Mouse (Mus musculus) hindbrain, postnatal 0 days (tissue): ENCODE measurements around the gene Mcu. TPM values are rescaled to one million over a fixed set of nuclear protein-coding genes. Genes with fewer than 3 reads are reported as not detected.

ENCODE experiments used
- ATAC-seq: fragments of 200-750 bp; cut with Nextera tagmentation; 2 replicates; pipeline ENCODE4 v1.8.0; 2017; ENCODE audit warnings: mild to moderate bottlenecking, moderate TSS enrichment, moderate library complexity
- DNase-seq: peaks from one replicate; pipeline ENCODE4 v3.0.0-alpha.2; 2015; ENCODE audit warnings: low spot score
- H3K27ac ChIP-seq: fragments of 300-500 bp; sonication (generic); 2 replicates; pipeline ENCODE4 v1.5.1; 2014; ENCODE audit warnings: mild to moderate bottlenecking
- H3K27me3 ChIP-seq: fragments of 300-500 bp; sonication (generic); 2 replicates; pipeline ENCODE4 v1.6.1; 2014; ENCODE audit warnings: low read length, mixed read lengths; ENCODE audit not compliant: insufficient read depth
- H3K36me3 ChIP-seq: fragments of 300-500 bp; sonication (generic); 2 replicates; pipeline ENCODE4 v1.6.1; 2014; ENCODE audit warnings: low read length, mixed read lengths; ENCODE audit not compliant: insufficient read depth
- H3K4me1 ChIP-seq: fragments of 300-500 bp; sonication (generic); 2 replicates; pipeline ENCODE4 v1.6.1; 2014; ENCODE audit warnings: antibody characterized with exemption, low read length, mixed read lengths; ENCODE audit not compliant: insufficient read depth
- H3K4me2 ChIP-seq: fragments of 300-500 bp; sonication (generic); 2 replicates; pipeline ENCODE4 v1.6.1; 2014; ENCODE audit warnings: low read depth, mild to moderate bottlenecking, low read length, moderate library complexity, mixed read lengths
- H3K4me3 ChIP-seq: fragments of 300-500 bp; sonication (generic); 2 replicates; pipeline ENCODE4 v1.5.1; 2014; ENCODE audit warnings: low read length
- H3K9ac ChIP-seq: fragments of 300-500 bp; sonication (generic); replicated peaks from 2 replicates; pipeline ENCODE4 v1.6.1; 2014; ENCODE audit warnings: mild to moderate bottlenecking, low read length, moderate library complexity, mixed read lengths
- H3K9me3 ChIP-seq: fragments of 300-500 bp; sonication (generic); 2 replicates; pipeline ENCODE4 v1.6.1; 2016; ENCODE audit warnings: low read length, mixed read lengths
- CTCF ChIP-seq: IDR thresholded peaks from 2 replicates; pipeline ENCODE4 v1.5.1; 2016; ENCODE audit warnings: antibody characterized with exemption, control low read depth, low read depth
- WGBS: fragments of 180-500 bp; shearing (Covaris S2); extraction: QIAGEN DNeasy Blood & Tissue Kit; methylation state at CpG from one replicate; pipeline ENCODE4 v1.1.7; 2014; 5-methylcytosine and 5-hydroxymethylcytosine counted together
- polyA plus RNA-seq: library from polyadenylated mRNA; unstranded; fragments of >200 nt; fragmentation: Nextera tagmentation; extraction: Ambion mirVana; gene quantifications from 2 replicates; pipeline ENCODE4 v1.2.1, GENCODE M21; 2015
- total RNA-seq: library from RNA; depleted of rRNA; stranded (reverse); fragments of >200 nt; gene quantifications from 2 replicates; pipeline ENCODE4 v1.2.3, GENCODE M21; 2014

Gene Mcu
- total and polyA plus RNA-seq, 2 experiments from 2014 or later, result 33.4 to 44.9 TPM

GRCm38 (mm10) chr10:59494044-59494443, 122.4 kb downstream of the Mcu start:
- Histone ChIP-seq H3K9me3 (no peaks in the 10 kb centered on the region), H3K36me3 (no peaks in the 10 kb centered on the region), H3K27ac (no peak overlapping the region), H3K4me2 (no peak overlapping the region), H3K27me3 (no peaks in the 10 kb centered on the region), H3K9ac (no peak overlapping the region), H3K4me1 (no peaks in the 10 kb centered on the region), H3K4me3 (no peak overlapping the region)
- WGBS, result 58% methylated on average over 2 of the region's 2 CpGs
- peak; percentile 36 for TF ChIP-seq CTCF
- ATAC-seq (no peak), DNase-seq (no peak)

- Histone ChIP-seq H3K36me3 (no peaks in the 10 kb centered on the region), H3K4me2 (no peak overlapping the region), H3K4me3 (no peak overlapping the region), H3K4me1 (no peaks in the 10 kb centered on the region), H3K27ac (no peak overlapping the region), H3K9me3 (no peaks in the 10 kb centered on the region), H3K9ac (no peak overlapping the region), H3K27me3 (no peaks in the 10 kb centered on the region)
- ATAC-seq (no peak), DNase-seq (peak; percentile 67)
- WGBS, result 72% methylated on average over 8 of the region's 8 CpGs
- peak; percentile 53 for TF ChIP-seq CTCF
Observed at GRCm38 (mm10) chr10:59490920-59491319, 125.6 kb downstream of the Mcu start.

GRCm38 (mm10) chr10:59489411-59489810, 127.1 kb downstream of the Mcu start:
- TF ChIP-seq CTCF, result no peak
- Histone ChIP-seq H3K4me2 (no peak overlapping the region), H3K9me3 (no peaks in the 10 kb centered on the region), H3K36me3 (no peaks in the 10 kb centered on the region), H3K4me3 (no peak overlapping the region), H3K4me1 (no peaks in the 10 kb centered on the region), H3K27ac (no peak overlapping the region), H3K9ac (no peak overlapping the region), H3K27me3 (no peaks in the 10 kb centered on the region)
- DNase-seq (no peak), ATAC-seq (no peak)
- WGBS, result 92% methylated on average over 1 of the region's 1 CpGs

GRCm38 (mm10) chr10:59487351-59487750, 129.1 kb downstream of the Mcu start:
- Histone ChIP-seq H3K9me3 (no peaks in the 10 kb centered on the region), H3K9ac (no peak overlapping the region), H3K27me3 (no peaks in the 10 kb centered on the region), H3K4me1 (no peaks in the 10 kb centered on the region), H3K36me3 (no peaks in the 10 kb centered on the region), H3K27ac (no peak overlapping the region), H3K4me2 (no peak overlapping the region), H3K4me3 (no peak overlapping the region)
- ATAC-seq (no peak), DNase-seq (no peak)
- 90% methylated on average over 2 of the region's 2 CpGs for WGBS
- TF ChIP-seq CTCF, result no peak

- no peak overlapping the region for H3K27ac ChIP-seq
- H3K4me1 ChIP-seq, result no peaks in the 10 kb centered on the region
- no peak overlapping the region for H3K4me2 ChIP-seq
- no peak overlapping the region for H3K9ac ChIP-seq
- H3K36me3 ChIP-seq, result no peaks in the 10 kb centered on the region
- DNase-seq (peak; percentile 21), ATAC-seq (peak; percentile 51; the same call in 1 of the 2 replicates)
- H3K9me3 ChIP-seq, result no peaks in the 10 kb centered on the region
- no peak overlapping the region for H3K4me3 ChIP-seq
- H3K27me3 ChIP-seq, result no peaks in the 10 kb centered on the region
- TF ChIP-seq CTCF, result no peak
- WGBS, result 71% methylated on average over 6 of the region's 6 CpGs
Observed at GRCm38 (mm10) chr10:59484318-59484717, 132.2 kb downstream of the Mcu start.

GRCm38 (mm10) chr10:59481381-59481780, 135.1 kb downstream of the Mcu start:
- H3K4me3 ChIP-seq, result no peak overlapping the region
- H3K27ac ChIP-seq, result no peak overlapping the region
- H3K9me3 ChIP-seq, result no peaks in the 10 kb centered on the region
- H3K4me1 ChIP-seq, result no peaks in the 10 kb centered on the region
- DNase-seq (no peak), ATAC-seq (no peak)
- 75% methylated on average over 5 of the region's 5 CpGs for WGBS
- no peaks in the 10 kb centered on the region for H3K27me3 ChIP-seq
- no peak overlapping the region for H3K4me2 ChIP-seq
- H3K9ac ChIP-seq, result no peak overlapping the region
- no peaks in the 10 kb centered on the region for H3K36me3 ChIP-seq
- no peak for TF ChIP-seq CTCF

- DNase-seq (peak; percentile 38), ATAC-seq (no peak)
- no peaks in the 10 kb centered on the region for H3K4me1 ChIP-seq
Observed at GRCm38 (mm10) chr10:59470451-59470850, 146.0 kb downstream of the Mcu start.

More at GRCm38 (mm10) chr10:59470451-59470850, 146.0 kb downstream of the Mcu start:
- H3K27me3 ChIP-seq, result no peaks in the 10 kb centered on the region
- H3K36me3 ChIP-seq, result peaks cover 4% of the 10 kb centered on the region; the same call in 1 of the 2 replicates
- no peak overlapping the region for H3K27ac ChIP-seq
- H3K9ac ChIP-seq, result no peak overlapping the region
- TF ChIP-seq CTCF, result no peak
- no peak overlapping the region for H3K4me2 ChIP-seq
- no peaks in the 10 kb centered on the region for H3K9me3 ChIP-seq
- WGBS, result 58% methylated on average over 5 of the region's 5 CpGs
- no peak overlapping the region for H3K4me3 ChIP-seq
